Mouse (Mus musculus): ENCODE data around the gene Il12rb1. TPM values are rescaled to one million over a fixed set of nuclear protein-coding genes. Genes with fewer than 3 reads are reported as not detected.
A peak's percentile ranks its signal among the peaks of the same experiment; 100 is the strongest.

The Il12rb1 gene
- polyA plus RNA-seq, 1 experiment from 2014 or later, result not detected

DNA sequence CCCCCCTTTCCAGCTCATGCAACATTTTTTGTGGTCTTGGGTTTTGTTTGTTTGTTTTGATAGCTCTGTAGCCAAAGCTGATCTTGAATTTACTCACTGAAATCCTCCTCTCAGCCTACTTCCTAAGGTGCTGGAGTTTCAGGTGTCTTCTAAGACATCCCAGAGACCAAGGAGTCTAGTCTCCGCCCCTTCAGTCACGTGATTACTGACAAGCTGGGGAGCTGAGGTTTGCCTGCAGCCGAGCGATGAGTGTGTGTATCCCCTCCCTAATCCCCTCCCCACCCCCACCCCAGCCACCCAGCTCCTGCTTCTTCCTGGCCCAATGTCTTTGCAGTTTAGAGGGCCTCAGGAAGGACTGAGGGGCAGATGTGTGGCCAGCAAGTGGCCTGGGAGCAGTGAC, 49.3 kb downstream of the Il12rb1 start:
- H3K9me3 ChIP-seq (ENCODE audit: control insufficient read depth, low read length), result no peaks in the 10 kb centered on the region
- no peak overlapping the region for H3K4me2 ChIP-seq (replicated peaks)
- DNase-seq (ENCODE audit: low spot score) (no peak), ATAC-seq (ENCODE audit: low FRiP score) (no peak)
- H3K27me3 ChIP-seq (ENCODE audit: control insufficient read depth, insufficient read depth, low read length), result no peaks in the 10 kb centered on the region
- H3K9ac ChIP-seq, result 0 out of 2 replicates have a peak overlapping the region, but pooled peaks have one; percentile 17
- peaks cover 26% of the 10 kb centered on the region for H3K4me1 ChIP-seq (replicated peaks; ENCODE audit: control insufficient read depth, insufficient read depth, low read length)
- WGBS, result 7% methylated on average over 4 of the region's 4 CpGs
- peaks cover 9% of the 10 kb centered on the region; the same call in 1 of the 2 replicates for H3K36me3 ChIP-seq (replicated peaks; ENCODE audit: control insufficient read depth, insufficient read depth)
- H3K27ac ChIP-seq, result no peak overlapping the region
- no peak overlapping the region for H3K4me3 ChIP-seq (replicated peaks; ENCODE audit: low read length)

DNA sequence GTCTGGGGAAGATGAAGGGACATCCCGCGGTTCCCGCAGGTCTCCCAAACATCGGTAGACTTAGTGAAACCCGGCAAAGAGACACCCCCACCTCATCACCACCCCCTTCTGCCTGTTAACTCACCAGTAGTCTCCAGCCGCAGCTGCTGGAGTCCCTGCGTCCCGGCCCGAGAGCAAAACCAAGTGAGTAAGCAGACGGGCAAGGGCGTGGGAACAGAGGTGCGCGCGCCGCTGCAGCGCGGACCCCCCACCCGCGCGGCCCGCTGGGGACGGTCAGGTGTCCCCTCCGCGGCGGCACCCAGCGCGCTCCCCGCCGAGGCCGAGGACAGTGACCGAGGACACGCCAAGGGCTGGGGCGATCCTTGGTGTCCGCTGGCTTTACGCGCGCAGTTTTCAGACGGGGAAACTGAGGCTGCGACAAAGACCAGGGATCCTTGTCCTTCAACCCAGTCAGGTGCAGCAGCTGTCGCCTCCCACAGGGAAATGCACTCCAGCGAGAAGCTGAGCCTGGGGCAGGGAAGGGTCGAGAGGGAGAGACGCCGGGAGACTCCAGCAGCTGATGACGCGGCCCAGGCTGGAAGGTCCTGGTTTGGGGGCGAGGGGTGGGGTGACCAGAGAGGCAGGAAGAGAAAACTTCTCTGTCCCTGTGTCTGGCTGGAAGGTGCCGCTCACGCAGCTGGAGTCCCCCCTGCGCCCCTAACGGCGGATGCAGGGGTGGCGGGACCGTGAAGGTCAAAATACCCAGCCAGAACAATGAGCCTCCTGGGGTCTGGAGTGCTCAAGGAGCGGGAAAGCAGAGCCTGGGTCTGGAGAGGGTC, 54.8 kb downstream of the Il12rb1 start, which contains the start of gene Kcnn1:
Gene Kcnn1 (minus strand): TSS at position 435 of the 818 bp plus-strand sequence.
- H3K9ac ChIP-seq, result peak within 1 kb of the TSS; percentile 75
- ATAC-seq (ENCODE audit: low FRiP score) (no peak), DNase-seq (ENCODE audit: low spot score) (peak; percentile 34)
- H3K27ac ChIP-seq, result peak within 1 kb of the TSS; percentile 96
- peak within 1 kb of the TSS; percentile 44 for H3K4me3 ChIP-seq (replicated peaks; ENCODE audit: low read length)
- no peaks in the 10 kb centered on the region for H3K9me3 ChIP-seq (ENCODE audit: control insufficient read depth, low read length)
- WGBS, result under 1% methylated on average over 55 of the region's 55 CpGs
- H3K27me3 ChIP-seq (ENCODE audit: control insufficient read depth, insufficient read depth, low read length), result no peaks in the 10 kb centered on the region
- H3K36me3 ChIP-seq (replicated peaks; ENCODE audit: control insufficient read depth, insufficient read depth), result peaks cover 5% of the 10 kb centered on the region; the same call in 1 of the 2 replicates
- H3K4me2 ChIP-seq (replicated peaks), result peak within 1 kb of the TSS; percentile 79
- peaks cover 42% of the 10 kb centered on the region for H3K4me1 ChIP-seq (replicated peaks; ENCODE audit: control insufficient read depth, insufficient read depth, low read length)

DNA sequence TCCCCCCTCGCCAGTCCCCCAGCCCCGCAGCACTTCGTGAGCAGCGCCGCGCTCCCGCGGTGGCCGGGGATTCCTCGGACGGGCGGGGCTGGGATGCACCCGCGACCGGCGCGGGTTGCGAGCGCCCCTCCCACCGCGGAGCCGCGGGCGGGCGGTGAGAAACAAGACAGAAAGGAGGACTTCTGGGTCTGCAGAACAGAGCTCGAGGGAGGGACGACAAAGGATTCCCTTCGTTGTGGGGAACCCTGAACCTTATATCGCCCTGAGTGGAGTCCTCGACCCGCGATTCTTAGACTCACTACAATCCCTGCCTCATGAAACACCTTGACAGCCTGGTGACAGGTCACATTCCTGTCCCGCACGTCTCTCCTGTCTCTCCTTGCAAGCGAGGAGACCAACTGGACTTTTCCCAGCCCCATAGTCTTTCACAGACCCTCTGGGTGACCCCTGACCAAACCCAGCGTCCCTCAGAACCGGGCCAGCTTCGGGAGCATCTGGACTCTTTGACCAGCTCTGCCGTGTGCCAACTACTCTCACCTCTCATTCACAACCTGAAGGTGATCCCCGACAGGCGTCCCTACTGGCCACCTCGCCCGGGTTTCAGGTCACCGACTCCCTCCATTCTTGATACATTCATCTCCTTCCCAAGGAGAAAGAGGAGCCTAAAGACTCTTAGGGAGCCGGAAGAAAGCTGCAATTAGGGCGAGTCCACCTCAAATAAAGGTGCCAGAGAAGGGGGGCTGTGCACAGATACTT, 55.9 kb downstream of the Il12rb1 start:
- peaks cover 45% of the 10 kb centered on the region for H3K4me1 ChIP-seq (replicated peaks; ENCODE audit: control insufficient read depth, insufficient read depth, low read length)
- H3K9ac ChIP-seq, result peak overlapping the region; percentile 75
- H3K4me2 ChIP-seq (replicated peaks), result peak overlapping the region; percentile 79
- H3K36me3 ChIP-seq (replicated peaks; ENCODE audit: control insufficient read depth, insufficient read depth), result peaks cover 7% of the 10 kb centered on the region; the same call in 1 of the 2 replicates
- peak; percentile 43 for DNase-seq (ENCODE audit: low spot score)
- ATAC-seq (ENCODE audit: low FRiP score), result no peak
- peak overlapping the region; percentile 96 for H3K27ac ChIP-seq
- WGBS, result under 1% methylated on average over 46 of the region's 46 CpGs
- H3K4me3 ChIP-seq (replicated peaks; ENCODE audit: low read length), result peak overlapping the region; percentile 44
- H3K27me3 ChIP-seq (ENCODE audit: control insufficient read depth, insufficient read depth, low read length), result no peaks in the 10 kb centered on the region
- no peaks in the 10 kb centered on the region for H3K9me3 ChIP-seq (ENCODE audit: control insufficient read depth, low read length)

DNA sequence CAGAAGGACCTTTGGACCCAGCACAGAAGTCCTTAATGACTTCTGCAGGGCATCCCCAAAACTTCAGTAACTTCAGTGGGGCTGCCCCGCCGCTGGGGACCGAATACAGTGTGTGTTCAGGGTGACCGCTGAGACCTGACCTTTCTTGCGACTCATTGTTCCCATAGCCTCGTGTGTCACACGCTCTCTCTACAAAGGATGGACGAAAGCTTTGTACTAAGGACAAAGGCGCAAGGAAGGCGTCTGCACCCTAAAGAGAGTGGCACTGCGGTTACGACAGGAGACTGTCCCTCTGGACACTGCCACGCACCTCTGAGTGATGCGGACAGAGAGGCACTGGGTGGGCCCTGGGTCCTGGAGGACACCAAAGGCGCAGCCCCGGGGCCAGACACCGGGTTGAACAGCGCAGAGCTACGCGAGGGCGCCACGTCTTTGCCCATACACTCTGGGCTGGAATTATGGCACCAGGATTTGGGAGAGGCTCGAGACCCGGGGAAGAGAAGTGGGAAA, 56.5 kb downstream of the Il12rb1 start:
- ATAC-seq (ENCODE audit: low FRiP score) (peak; percentile 6), DNase-seq (ENCODE audit: low spot score) (peak; percentile 60)
- WGBS, result under 1% methylated on average over 24 of the region's 24 CpGs
- Histone ChIP-seq H3K4me1 (replicated peaks; ENCODE audit: control insufficient read depth, insufficient read depth, low read length) (peaks cover 48% of the 10 kb centered on the region), H3K27me3 (ENCODE audit: control insufficient read depth, insufficient read depth, low read length) (no peaks in the 10 kb centered on the region), H3K4me2 (replicated peaks) (peak overlapping the region; percentile 79), H3K9ac (peak overlapping the region; percentile 75), H3K27ac (peak overlapping the region; percentile 96), H3K4me3 (replicated peaks; ENCODE audit: low read length) (peak overlapping the region; percentile 44), H3K9me3 (ENCODE audit: control insufficient read depth, low read length) (no peaks in the 10 kb centered on the region), H3K36me3 (replicated peaks; ENCODE audit: control insufficient read depth, insufficient read depth) (peaks cover 7% of the 10 kb centered on the region; the same call in 1 of the 2 replicates)

DNA sequence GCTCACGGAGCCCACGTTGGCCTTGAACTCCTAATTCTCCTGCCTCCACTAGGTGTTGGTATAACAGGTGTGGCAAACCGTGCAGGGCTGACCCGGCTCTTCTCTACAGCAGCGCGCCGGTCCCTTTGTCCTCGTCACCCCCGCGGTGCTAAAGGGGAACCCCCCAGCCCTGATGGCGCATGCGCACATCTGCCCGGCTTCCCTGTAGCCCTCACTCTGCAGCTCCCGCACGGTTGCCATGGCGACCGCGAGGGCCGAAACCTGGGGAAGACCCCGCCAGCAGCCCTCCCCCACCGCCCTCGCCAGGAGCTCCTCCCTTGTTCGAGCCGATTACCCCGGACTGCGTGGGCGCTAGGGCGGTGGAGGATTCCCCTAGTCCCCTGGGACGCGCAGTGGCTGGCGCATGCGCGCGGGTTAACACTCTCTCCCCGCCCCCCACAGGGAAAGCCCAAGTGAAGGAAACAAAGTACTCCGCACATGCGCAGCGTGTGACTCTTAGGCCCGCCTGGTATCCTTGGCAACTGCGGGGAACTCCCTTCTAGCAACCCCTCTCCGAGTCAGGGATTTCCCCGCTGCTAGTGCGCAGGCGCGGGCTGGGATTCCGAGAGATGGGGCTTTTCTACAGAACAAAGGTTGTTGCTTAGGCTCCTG, 57.2 kb downstream of the Il12rb1 start:
- Histone ChIP-seq H3K4me3 (replicated peaks; ENCODE audit: low read length) (peak overlapping the region; percentile 44), H3K9ac (peak overlapping the region; percentile 75), H3K27ac (peak overlapping the region; percentile 96), H3K4me1 (replicated peaks; ENCODE audit: control insufficient read depth, insufficient read depth, low read length) (peaks cover 48% of the 10 kb centered on the region), H3K4me2 (replicated peaks) (peak overlapping the region; percentile 79), H3K27me3 (ENCODE audit: control insufficient read depth, insufficient read depth, low read length) (no peaks in the 10 kb centered on the region), H3K36me3 (replicated peaks; ENCODE audit: control insufficient read depth, insufficient read depth) (peaks cover 7% of the 10 kb centered on the region; the same call in 1 of the 2 replicates), H3K9me3 (ENCODE audit: control insufficient read depth, low read length) (no peaks in the 10 kb centered on the region)
- WGBS, result under 1% methylated on average over 46 of the region's 46 CpGs
- ATAC-seq (ENCODE audit: low FRiP score) (peak; percentile 89), DNase-seq (ENCODE audit: low spot score) (peak; percentile 100)

DNA sequence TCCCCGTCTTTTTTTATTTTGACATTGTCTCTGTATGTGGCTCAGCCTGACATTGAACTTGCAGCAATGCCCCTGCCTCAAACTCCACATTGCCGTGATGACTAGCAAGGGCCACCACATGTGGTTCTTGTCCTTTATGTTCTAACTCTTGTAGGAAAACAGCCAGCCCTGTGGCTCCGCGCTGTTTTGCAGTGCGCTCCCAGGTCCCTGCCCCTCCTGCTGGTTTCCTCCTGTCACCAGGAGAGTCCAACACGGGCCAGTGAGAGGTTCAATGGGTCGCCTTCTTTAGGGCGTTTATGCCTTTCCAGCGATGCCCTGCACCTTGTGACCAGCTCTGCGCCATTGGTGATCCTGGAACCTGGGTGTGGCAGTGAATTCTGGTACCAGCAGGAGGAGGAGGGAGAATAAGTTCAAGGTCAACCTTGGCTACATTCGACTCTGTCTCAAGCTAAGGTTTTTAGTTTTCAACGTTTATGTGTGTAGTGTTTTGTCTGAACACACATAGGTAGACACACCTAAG, 57.8 kb downstream of the Il12rb1 start:
- Histone ChIP-seq H3K27me3 (ENCODE audit: control insufficient read depth, insufficient read depth, low read length) (no peaks in the 10 kb centered on the region), H3K9me3 (ENCODE audit: control insufficient read depth, low read length) (no peaks in the 10 kb centered on the region), H3K9ac (peak overlapping the region; percentile 60), H3K4me2 (replicated peaks) (peak overlapping the region; percentile 63), H3K4me3 (replicated peaks; ENCODE audit: low read length) (peak overlapping the region; percentile 20), H3K27ac (peak overlapping the region; percentile 92), H3K36me3 (replicated peaks; ENCODE audit: control insufficient read depth, insufficient read depth) (peaks cover 7% of the 10 kb centered on the region; the same call in 1 of the 2 replicates), H3K4me1 (replicated peaks; ENCODE audit: control insufficient read depth, insufficient read depth, low read length) (peaks cover 48% of the 10 kb centered on the region)
- peak; percentile 5 for ATAC-seq (ENCODE audit: low FRiP score)
- DNase-seq (ENCODE audit: low spot score), result no peak
- 8% methylated on average over 12 of the region's 12 CpGs for WGBS

DNA sequence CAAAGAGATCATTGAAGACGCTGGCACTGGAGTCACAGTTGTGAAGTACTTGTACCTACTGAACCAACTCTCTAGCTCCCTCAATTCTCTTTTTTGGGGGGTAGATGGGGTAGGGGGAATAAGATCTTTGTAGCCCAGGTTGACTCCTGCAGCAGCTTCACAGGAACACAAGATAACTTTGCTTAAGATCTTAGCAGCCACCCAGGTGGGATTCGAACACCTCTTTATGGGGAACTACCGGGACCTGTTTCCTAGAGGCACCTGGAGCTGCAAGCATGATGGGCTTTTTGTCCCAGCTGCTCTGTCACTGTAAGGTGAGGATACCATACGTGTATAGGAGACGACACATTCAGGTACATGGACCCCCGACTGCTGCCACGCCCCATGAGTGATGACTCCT, 58.3 kb downstream of the Il12rb1 start:
- Histone ChIP-seq H3K4me2 (replicated peaks) (no peak overlapping the region), H3K9ac (peak overlapping the region; percentile 60; the same call in 1 of the 2 replicates), H3K27me3 (ENCODE audit: control insufficient read depth, insufficient read depth, low read length) (no peaks in the 10 kb centered on the region), H3K4me3 (replicated peaks; ENCODE audit: low read length) (no peak overlapping the region), H3K36me3 (replicated peaks; ENCODE audit: control insufficient read depth, insufficient read depth) (peaks cover 7% of the 10 kb centered on the region; the same call in 1 of the 2 replicates), H3K27ac (peak overlapping the region; percentile 92), H3K4me1 (replicated peaks; ENCODE audit: control insufficient read depth, insufficient read depth, low read length) (peaks cover 48% of the 10 kb centered on the region), H3K9me3 (ENCODE audit: control insufficient read depth, low read length) (no peaks in the 10 kb centered on the region)
- WGBS, result 87% methylated on average over 7 of the region's 7 CpGs
- DNase-seq (ENCODE audit: low spot score) (no peak), ATAC-seq (ENCODE audit: low FRiP score) (no peak)

DNA sequence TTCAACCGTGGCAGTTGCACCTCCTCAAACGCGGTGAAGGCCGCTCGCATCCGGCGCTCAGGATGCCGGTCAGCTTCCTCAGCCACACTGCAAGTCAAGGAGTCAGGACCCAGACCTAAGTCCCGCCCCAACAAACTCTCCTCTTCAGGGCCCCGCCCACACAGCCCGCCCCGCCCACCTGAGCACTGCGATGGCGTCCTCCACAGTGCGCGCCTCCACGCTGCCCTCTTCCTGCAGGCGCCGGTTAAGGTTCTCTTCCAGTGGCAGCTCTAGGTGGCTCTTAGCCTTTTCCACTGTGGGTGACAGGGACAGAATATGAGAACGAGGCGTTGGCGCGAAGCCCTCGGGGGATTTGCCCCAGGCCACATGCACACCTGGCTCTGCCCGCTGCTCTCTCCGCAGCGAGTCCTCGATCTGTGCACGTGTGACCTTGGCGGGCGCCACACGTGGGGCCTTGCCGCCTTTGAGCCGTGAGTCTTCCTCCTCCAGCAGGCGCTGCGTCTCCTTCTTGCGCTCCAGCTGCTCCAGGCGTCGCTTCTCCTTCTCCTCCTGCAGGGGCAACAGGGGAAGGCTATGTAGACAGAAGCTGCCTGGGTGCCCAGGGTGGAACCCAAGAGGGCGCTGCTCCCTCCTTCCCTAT, 60.4 kb downstream of the Il12rb1 start:
- no peaks in the 10 kb centered on the region for H3K9me3 ChIP-seq (ENCODE audit: control insufficient read depth, low read length)
- WGBS, result 15% methylated on average over 40 of the region's 40 CpGs
- peaks cover 7% of the 10 kb centered on the region; the same call in 1 of the 2 replicates for H3K36me3 ChIP-seq (replicated peaks; ENCODE audit: control insufficient read depth, insufficient read depth)
- DNase-seq (ENCODE audit: low spot score) (no peak), ATAC-seq (ENCODE audit: low FRiP score) (no peak)
- H3K4me3 ChIP-seq (replicated peaks; ENCODE audit: low read length), result 0 out of 2 replicates have a peak overlapping the region, but pooled peaks have one; percentile 6
- H3K4me2 ChIP-seq (replicated peaks), result peak overlapping the region; percentile 36
- peak overlapping the region; percentile 81 for H3K27ac ChIP-seq
- no peaks in the 10 kb centered on the region for H3K27me3 ChIP-seq (ENCODE audit: control insufficient read depth, insufficient read depth, low read length)
- peak overlapping the region; percentile 24 for H3K9ac ChIP-seq
- H3K4me1 ChIP-seq (replicated peaks; ENCODE audit: control insufficient read depth, insufficient read depth, low read length), result peaks cover 36% of the 10 kb centered on the region

Measured in hindbrain, embryonic 14.5 days (tissue).